Mouse (Mus musculus) cerebellum, adult 9-10 months (tissue): ENCODE measurements at regions not wholly inside any gene's neighbourhood (a gene's known extent, or its start where the extent isn't known, plus 50 kb on each side); places are given as distances from the start of the nearest gene placed in this dataset.

Experiments used
- DNase-seq: peaks from one replicate; pipeline ENCODE4 v3.0.0; 2022

- DNase-seq = no peak
These were observed 319.0 kb upstream of the Trib2 start for GRCm38 (mm10) chr12:16135602-16136213.

GRCm38 (mm10) chr12:16134446-16134845 lies 317.7 kb upstream of the Trib2 start:
- DNase-seq = no peak

- no peak for DNase-seq
These were observed 316.5 kb upstream of the Trib2 start for GRCm38 (mm10) chr12:16133253-16133652.

- no peak for DNase-seq
These were observed 315.0 kb upstream of the Trib2 start for GRCm38 (mm10) chr12:16131740-16132077.

- DNase-seq = no peak
These were observed 314.5 kb upstream of the Trib2 start for GRCm38 (mm10) chr12:16131028-16131739.

- DNase-seq = no peak
These were observed 313.9 kb upstream of the Trib2 start for GRCm38 (mm10) chr12:16130605-16131004.

GRCm38 (mm10) chr12:16129923-16130322 lies 313.2 kb upstream of the Trib2 start:
- DNase-seq = no peak

GRCm38 (mm10) chr12:16129243-16129642 lies 312.5 kb upstream of the Trib2 start:
- no peak for DNase-seq

- DNase-seq = no peak
These were observed 308.2 kb upstream of the Trib2 start for GRCm38 (mm10) chr12:16124906-16125305.

GRCm38 (mm10) chr12:16122353-16123127 lies 305.8 kb upstream of the Trib2 start:
- no peak for DNase-seq

GRCm38 (mm10) chr12:16121787-16122186 lies 305.1 kb upstream of the Trib2 start:
- no peak for DNase-seq

GRCm38 (mm10) chr12:16118710-16119109 lies 302.0 kb upstream of the Trib2 start:
- no peak for DNase-seq

- DNase-seq = no peak
These were observed 290.2 kb upstream of the Trib2 start for GRCm38 (mm10) chr12:16106946-16107345.

GRCm38 (mm10) chr12:16098840-16099239 lies 282.1 kb upstream of the Trib2 start:
- no peak for DNase-seq

GRCm38 (mm10) chr12:16092643-16093042 lies 275.9 kb upstream of the Trib2 start:
- DNase-seq = no peak

GRCm38 (mm10) chr12:16091336-16091735 lies 274.6 kb upstream of the Trib2 start:
- DNase-seq = no peak

GRCm38 (mm10) chr12:16083176-16083575 lies 266.5 kb upstream of the Trib2 start:
- no peak for DNase-seq

GRCm38 (mm10) chr12:16077215-16077614 lies 260.5 kb upstream of the Trib2 start:
- no peak for DNase-seq

GRCm38 (mm10) chr12:16075962-16076361 lies 259.2 kb upstream of the Trib2 start:
- no peak for DNase-seq

- DNase-seq = no peak
These were observed 252.2 kb upstream of the Trib2 start for GRCm38 (mm10) chr12:16068940-16069339.

GRCm38 (mm10) chr12:16062689-16063088 lies 246.0 kb upstream of the Trib2 start:
- DNase-seq = no peak

- no peak for DNase-seq
These were observed 243.7 kb upstream of the Trib2 start for GRCm38 (mm10) chr12:16060461-16060860.

GRCm38 (mm10) chr12:16058255-16058654 lies 241.5 kb upstream of the Trib2 start:
- no peak for DNase-seq

GRCm38 (mm10) chr12:16056831-16057230 lies 240.1 kb upstream of the Trib2 start:
- DNase-seq = no peak
